Mouse (Mus musculus): ENCODE results near the gene Kcnd3. TPM values are rescaled to one million over a fixed set of nuclear protein-coding genes. Genes with fewer than 3 reads are reported as not detected.

Kcnd3 gene
- polyA plus RNA-seq, 1 experiment from 2014 or later = 0.75 TPM

Other genes starting within 250 kb of the Kcnd3 start
- gene Ddx20, start 235.2 kb downstream of the Kcnd3 start, polyA plus RNA-seq (2015; fragmentation: Nextera tagmentation; extraction: Ambion mirVana) = 39.3 and 40.1 TPM in 2 replicates

Data from limb, embryonic 13.5 days (tissue).